Mouse (Mus musculus): ENCODE measurements around the gene Eps15l1. TPM values are rescaled to one million over a fixed set of nuclear protein-coding genes. Genes with fewer than 3 reads are reported as not detected.

Gene Eps15l1
- total RNA-seq, 2 experiments from 2014 or later, result 27.4 to 38.7 TPM

GRCm38 (mm10) chr8:72319921-72320802, 101.1 kb downstream of the Eps15l1 start:
- peak; percentile 41 for DNase-seq

GRCm38 (mm10) chr8:72319397-72319796, 101.9 kb downstream of the Eps15l1 start:
- peak; percentile 45 for DNase-seq

GRCm38 (mm10) chr8:72318801-72319322, 102.4 kb downstream of the Eps15l1 start, which contains the start of gene Klf2:
Klf2 (plus strand) TSS chr8:72319033.
- DNase-seq, result peak; percentile 98

- DNase-seq, result no peak
These were observed 103.4 kb downstream of the Eps15l1 start for GRCm38 (mm10) chr8:72317741-72318301.

GRCm38 (mm10) chr8:72316053-72316695, 105.1 kb downstream of the Eps15l1 start:
- DNase-seq, result no peak

GRCm38 (mm10) chr8:72312926-72313518, 108.2 kb downstream of the Eps15l1 start:
- no peak for DNase-seq

GRCm38 (mm10) chr8:72310849-72311506, 110.3 kb downstream of the Eps15l1 start:
- DNase-seq, result peak; percentile 37

- DNase-seq, result peak; percentile 48
These were observed 113.0 kb downstream of the Eps15l1 start for GRCm38 (mm10) chr8:72308276-72308675.

GRCm38 (mm10) chr8:72306913-72307312, 114.3 kb downstream of the Eps15l1 start:
- DNase-seq, result no peak

GRCm38 (mm10) chr8:72305210-72305905, 115.9 kb downstream of the Eps15l1 start, which contains the start of gene Gm10282:
Gm10282 (minus strand) TSS chr8:72305260.
- DNase-seq, result no peak

- DNase-seq, result peak; percentile 56
These were observed 117.6 kb downstream of the Eps15l1 start for GRCm38 (mm10) chr8:72303633-72304032.

- no peak for DNase-seq
These were observed 118.2 kb downstream of the Eps15l1 start for GRCm38 (mm10) chr8:72302986-72303612.

- DNase-seq, result no peak
These were observed 119.8 kb downstream of the Eps15l1 start for GRCm38 (mm10) chr8:72301497-72301896.

- no peak for DNase-seq
These were observed 120.4 kb downstream of the Eps15l1 start for GRCm38 (mm10) chr8:72300654-72301400.

GRCm38 (mm10) chr8:72298928-72299327, 122.3 kb downstream of the Eps15l1 start:
- no peak for DNase-seq

GRCm38 (mm10) chr8:72296561-72296960, 124.7 kb downstream of the Eps15l1 start:
- DNase-seq, result no peak

GRCm38 (mm10) chr8:72295679-72296078, 125.6 kb downstream of the Eps15l1 start:
- DNase-seq, result peak; percentile 86

GRCm38 (mm10) chr8:72295125-72295524, 126.1 kb downstream of the Eps15l1 start:
- no peak for DNase-seq

GRCm38 (mm10) chr8:72293309-72293708, 128.0 kb downstream of the Eps15l1 start:
- no peak for DNase-seq

GRCm38 (mm10) chr8:72291104-72291503, 130.2 kb downstream of the Eps15l1 start:
- no peak for DNase-seq

Measured in gastrocnemius, postnatal 10 days (tissue).